Mouse (Mus musculus) layer of hippocampus, postnatal 10 days (tissue): ENCODE measurements around the gene Prkg1. TPM values are rescaled to one million over a fixed set of nuclear protein-coding genes. Genes with fewer than 3 reads are reported as not detected.

ENCODE experiments used
- DNase-seq, 2 experiments: peaks; one replicate each; pipeline ENCODE4 v3.0.0; 2021; ENCODE audit warnings: low spot score in 2 of 2
- total RNA-seq, 2 experiments: library from RNA; stranded (reverse); gene quantifications; 2 replicates each; pipeline ENCODE4 v1.2.3; 2021

Gene Prkg1
- total RNA-seq, 2 experiments from 2014 or later: 21.7 to 23.2 TPM

- peak in 1 of 2 experiments; percentile 18 for DNase-seq
These were observed 690.1 kb downstream of the Prkg1 start for GRCm38 (mm10) chr19:31074717-31075063.

- DNase-seq: no peak
These were observed 690.7 kb downstream of the Prkg1 start for GRCm38 (mm10) chr19:31073959-31074716.

DNA sequence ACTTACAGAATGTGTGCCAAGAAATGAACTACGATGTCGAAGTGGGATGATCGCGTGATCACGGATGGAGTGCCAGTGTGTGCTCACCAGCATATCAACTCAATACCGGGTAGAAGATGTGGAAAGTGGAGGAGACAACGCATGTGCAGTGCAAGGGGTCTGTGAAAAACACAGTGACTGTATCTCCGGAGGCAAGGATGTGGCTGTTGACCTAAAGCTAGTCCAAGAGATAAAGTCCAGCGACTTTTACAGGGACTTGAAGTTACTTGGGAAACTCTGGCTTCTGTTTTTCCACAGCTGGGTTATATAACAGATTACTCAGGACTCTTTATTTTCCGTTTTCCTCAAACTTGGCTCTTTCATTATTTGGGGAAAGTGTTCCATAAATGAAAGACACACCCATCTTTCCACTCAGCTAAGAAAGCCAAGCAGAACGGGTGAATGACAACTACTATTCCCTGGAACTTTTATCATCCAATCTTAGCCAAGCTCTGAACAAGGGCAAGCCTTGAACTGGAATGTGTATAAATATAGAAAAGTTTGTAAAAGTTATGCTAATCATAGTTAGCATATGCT is 699.5 kb downstream of the Prkg1 start:
- DNase-seq: no peak

DNA sequence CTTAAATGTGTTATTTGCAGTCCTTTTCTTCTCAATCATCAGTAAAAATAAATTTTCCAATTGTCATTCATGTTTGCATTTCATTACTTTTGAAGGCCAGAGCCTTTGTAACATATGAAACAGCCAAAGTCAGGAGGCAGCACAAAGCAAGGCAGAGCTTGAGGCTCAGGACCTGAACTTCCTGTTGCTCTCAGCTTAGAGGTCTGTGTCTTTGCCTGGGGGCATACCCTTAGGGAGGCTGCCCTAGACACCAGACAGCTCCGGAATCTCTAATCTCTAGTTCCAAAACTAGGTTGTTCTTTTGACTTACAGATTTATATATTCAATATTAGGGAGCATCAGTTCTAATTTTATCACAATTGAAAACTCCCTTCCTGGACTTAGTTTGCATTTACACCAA is 700.1 kb downstream of the Prkg1 start:
- DNase-seq: no peak

- DNase-seq: no peak
These were observed 718.2 kb downstream of the Prkg1 start for GRCm38 (mm10) chr19:31046601-31047000.

- DNase-seq: no peak
These were observed 723.6 kb downstream of the Prkg1 start for GRCm38 (mm10) chr19:31040948-31041847.

DNA sequence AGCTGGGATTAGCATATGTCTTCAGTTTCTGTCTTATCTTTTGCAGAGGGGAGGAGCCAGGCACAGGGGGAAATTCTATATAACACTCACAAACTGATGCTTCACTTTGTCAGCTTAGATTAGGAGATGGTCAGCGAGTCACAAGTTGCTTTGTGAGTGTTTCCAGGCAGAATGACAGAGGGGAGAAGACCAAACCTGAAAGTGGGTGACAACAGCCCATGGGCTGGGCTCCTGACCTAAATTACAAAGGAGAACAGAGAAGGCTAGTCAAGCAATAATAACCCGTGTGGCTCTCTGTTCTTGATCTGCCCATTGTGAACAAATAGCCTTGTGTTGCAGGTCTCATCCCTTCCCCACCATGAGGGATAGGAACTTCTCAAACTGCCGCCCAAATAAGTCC is 725.9 kb downstream of the Prkg1 start:
- no peak for DNase-seq

DNA sequence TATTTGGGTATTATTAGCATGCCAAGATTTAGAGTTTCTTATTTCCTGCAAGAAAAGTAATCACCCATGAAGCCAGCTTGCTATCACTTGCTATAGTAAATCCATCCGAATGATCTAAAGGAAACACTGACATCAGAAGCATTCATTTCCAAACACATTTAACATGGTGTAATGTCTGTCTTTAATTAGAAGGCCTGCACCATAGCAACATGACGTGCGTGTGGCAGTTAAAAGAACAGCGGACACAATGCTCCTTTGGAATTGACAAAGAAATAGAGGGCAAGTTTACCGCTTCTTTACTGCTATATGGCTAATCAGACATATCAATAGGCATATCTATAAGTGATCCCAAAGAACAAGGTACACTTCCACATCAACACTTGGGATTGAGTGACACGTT is 733.2 kb downstream of the Prkg1 start:
- DNase-seq: no peak

- DNase-seq: no peak
These were observed 738.0 kb downstream of the Prkg1 start for GRCm38 (mm10) chr19:31026797-31027196.

GRCm38 (mm10) chr19:31011528-31012133 is 753.2 kb downstream of the Prkg1 start:
- no peak for DNase-seq

DNA sequence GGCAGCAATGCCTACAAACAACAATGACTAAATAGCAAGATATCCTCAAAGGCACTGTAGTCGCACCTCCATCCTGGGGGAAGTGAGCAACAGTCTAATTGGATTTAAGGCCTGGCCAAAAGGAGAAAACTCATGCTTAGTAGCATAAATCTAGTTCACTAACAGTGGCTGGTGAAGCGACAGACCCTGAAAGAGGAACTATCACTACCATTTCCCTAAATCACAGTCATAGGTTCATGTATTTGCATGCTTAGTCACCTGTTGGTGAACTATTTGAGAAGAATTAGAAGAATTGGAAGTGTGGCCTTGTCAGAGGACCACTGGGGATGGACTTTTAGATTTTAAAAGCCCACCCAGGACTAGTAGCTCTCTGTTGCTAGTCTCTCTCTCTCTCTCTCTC is 766.3 kb downstream of the Prkg1 start:
- DNase-seq: no peak

DNA sequence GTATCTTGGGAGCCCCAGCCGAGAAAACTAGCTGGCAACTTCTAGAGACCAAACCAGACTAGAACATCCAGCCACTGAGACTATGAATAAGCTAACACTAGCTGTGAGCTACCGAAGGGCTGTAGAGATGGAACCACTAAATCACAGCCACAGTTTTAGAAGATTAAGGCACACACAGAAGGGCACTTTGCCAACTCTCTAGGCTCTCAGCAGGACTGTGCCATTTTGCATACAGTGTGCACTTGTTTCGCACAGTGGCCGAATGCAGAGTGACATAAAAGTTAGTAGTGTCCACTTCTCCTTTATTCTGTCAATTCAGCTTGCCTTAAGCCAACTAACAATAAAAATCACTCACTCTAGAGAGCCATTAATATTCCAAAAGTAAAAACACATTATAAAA is 774.4 kb downstream of the Prkg1 start:
- DNase-seq: no peak

DNA sequence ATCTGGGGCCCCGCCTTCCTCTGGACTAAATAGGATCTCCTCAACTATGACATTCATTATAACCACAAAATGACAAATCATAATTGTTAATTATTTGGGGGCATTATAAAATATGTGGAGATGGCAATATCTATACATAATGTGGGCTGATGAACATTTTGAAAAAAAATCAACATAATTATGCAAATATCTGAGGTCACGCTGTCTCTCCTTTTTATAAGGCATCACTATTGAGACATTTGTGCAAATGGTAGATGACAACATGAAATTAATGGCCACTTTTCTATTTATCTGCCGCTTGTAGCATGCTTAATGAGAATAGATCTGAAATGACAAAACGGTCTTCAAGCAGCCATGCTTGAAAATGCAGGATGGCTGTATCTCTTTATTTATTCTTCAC is 782.4 kb downstream of the Prkg1 start:
- no peak for DNase-seq

GRCm38 (mm10) chr19:30978096-30978495 is 786.7 kb downstream of the Prkg1 start:
- no peak for DNase-seq

DNA sequence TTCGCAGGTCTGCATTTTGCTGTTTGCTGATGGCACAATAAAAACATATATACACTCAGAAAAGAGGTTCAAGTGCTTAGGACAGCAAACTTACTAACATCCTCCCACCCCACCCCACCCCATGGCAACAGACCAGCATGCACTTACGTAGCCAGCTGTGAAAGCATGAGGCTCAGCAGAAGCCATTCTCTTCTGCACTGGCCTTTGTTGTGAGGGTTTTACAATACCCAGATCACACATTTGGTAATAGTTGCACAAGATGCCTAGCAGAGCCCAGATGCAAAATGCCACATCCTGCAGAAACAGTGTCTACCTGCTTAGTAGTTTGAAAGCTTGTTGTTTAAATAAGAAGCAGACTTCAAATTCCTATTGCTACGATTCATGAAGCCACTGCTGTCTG is 814.2 kb downstream of the Prkg1 start:
- no peak for DNase-seq

- DNase-seq: no peak
These were observed 816.6 kb downstream of the Prkg1 start for GRCm38 (mm10) chr19:30948202-30948601.

- DNase-seq: no peak
These were observed 822.4 kb downstream of the Prkg1 start for GRCm38 (mm10) chr19:30942369-30942992.

DNA sequence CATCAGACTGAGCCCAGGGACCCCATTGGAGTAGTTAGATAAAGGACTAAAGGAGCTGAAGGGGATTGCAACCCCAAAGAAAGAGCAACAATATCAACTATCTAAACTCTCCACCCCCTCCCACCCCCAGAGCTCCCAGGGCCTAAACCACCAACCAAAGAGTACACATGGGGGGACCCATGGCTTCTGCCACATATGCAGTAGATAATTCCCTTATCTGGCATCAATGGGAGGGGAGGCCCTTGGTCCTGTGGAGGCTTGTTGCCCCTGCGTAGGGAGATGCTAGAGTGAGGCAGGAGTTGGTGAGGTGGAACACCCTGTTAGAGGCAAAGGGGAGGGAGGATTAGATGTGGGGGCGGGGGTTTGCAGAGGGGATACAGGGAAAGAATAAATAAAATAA is 826.8 kb downstream of the Prkg1 start:
- no peak for DNase-seq

DNA sequence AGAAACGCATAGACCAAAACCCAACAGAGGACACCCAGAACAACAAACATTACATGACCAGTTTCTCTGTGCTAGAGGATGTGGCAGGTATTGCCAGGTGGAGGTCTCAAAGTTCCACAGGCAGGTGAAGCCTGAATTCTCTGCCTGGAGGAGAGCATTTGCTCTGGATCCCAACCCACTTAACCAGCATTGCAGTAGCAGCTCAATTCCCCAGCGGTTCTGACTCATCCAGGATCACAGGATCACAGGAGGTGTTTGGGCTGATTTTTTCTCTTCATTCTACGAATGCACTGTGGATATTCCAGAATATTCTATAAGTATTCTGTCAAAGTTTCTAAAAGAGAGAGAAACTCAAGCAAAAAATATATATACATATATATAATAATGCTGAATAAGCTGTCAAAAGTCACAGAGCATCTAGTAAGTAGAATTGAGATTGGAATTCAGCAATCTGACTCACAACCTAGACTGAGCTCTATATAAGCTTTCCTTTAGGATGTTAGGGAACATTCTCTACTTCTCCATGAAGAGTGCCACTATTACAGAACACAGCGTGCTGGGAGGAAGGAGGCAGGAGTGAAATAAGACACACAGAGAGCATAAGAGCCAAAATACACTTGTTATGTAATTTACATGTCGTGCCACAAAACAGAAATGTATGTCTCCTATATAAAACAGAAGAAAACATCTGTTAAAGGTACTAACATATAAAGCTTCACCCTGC is 833.2 kb downstream of the Prkg1 start:
- no peak for DNase-seq

DNA sequence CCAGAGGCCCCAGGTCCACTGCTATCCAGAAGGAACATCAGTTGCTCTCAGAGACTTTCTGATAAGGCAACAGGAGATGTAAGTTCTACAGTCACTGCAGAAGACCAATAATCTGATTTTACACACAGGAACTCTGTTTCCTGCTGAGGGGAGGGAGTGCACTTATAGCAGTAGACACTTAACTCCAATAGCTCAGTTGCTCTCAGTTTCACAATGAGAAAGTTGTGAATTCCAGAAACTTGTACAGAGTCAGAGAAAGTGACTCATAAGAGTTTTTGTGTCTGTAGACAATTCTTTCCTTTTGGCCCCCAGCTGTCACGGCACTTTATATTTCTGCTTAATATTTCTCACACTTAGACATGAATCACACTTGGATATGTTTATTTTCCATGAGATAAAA is 840.8 kb downstream of the Prkg1 start:
- no peak for DNase-seq

- DNase-seq: no peak
These were observed 862.5 kb downstream of the Prkg1 start for GRCm38 (mm10) chr19:30902290-30902689.
